Mouse (Mus musculus) frontal cortex, adult 2 months (tissue): ENCODE measurements around the gene Olfr273. TPM values are rescaled to one million over a fixed set of nuclear protein-coding genes. Genes with fewer than 3 reads are reported as not detected.
A peak's percentile ranks its signal among the peaks of the same experiment; 100 is the strongest.
"Not testable (repeated sequence)": the region's sequence is repeated elsewhere in the genome, so short reads cannot be mapped to it uniquely, and the experiment has no call there.

Source experiments
- DNase-seq, 2 experiments: peaks; one replicate each; pipeline ENCODE4 v3.0.0; 2022; ENCODE audit warnings: low spot score in 1 of 2; ENCODE audit errors: extremely low spot score in 1 of 2
- polyA plus RNA-seq: library from polyadenylated mRNA; depleted of rRNA; stranded (reverse); fragments of >200 nt; gene quantifications from 2 replicates; pipeline ENCODE4 v1.2.3, GENCODE M21; 2012; rRNA removed

Gene Olfr273
- polyA plus RNA-seq: 0.02 TPM in 1 of 2 replicates, not detected in the other

DNA sequence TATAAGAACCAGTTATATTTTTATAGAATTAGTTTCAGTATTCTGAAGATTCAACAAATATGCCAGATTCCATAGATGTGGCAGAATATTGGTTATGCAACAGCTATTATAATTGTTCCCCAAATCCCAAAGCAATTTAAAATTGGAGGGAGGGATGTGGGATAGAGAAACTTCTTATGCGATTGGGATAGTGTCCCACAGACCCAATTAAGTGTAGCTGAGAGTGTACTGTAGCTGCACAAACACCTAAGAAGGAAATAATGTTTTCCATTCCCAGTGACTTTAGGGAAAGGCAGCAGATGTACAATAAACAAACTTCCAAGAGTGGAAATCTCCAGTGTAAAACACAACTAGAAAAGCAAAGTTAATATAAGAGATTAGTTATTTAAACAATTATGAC is at the start of gene Olfr273:
TSS of gene Olfr273 (minus strand) at position 101 of the 400 bp plus-strand sequence.
- no peak for DNase-seq

DNA sequence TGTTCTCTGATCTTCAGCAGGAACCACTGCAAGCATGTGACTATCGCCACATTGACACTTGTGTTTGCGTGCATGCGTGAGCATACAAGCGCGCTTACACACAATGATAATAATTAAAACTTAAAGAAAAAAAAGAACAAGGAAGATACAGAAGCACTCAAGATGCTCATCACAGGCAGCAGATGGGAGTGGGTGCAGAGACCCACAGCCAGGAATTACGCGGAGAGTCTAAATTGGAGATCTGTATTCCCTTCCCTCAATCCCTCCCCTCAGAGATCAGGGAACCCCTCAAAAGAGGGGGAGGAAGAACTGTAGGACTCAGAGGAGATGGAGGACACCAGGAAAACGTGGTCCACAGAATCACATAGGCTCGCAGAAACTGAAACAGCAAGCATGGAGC is 5.1 kb upstream of the Olfr273 start:
- DNase-seq: peak in 1 of 2 experiments; percentile 5

DNA sequence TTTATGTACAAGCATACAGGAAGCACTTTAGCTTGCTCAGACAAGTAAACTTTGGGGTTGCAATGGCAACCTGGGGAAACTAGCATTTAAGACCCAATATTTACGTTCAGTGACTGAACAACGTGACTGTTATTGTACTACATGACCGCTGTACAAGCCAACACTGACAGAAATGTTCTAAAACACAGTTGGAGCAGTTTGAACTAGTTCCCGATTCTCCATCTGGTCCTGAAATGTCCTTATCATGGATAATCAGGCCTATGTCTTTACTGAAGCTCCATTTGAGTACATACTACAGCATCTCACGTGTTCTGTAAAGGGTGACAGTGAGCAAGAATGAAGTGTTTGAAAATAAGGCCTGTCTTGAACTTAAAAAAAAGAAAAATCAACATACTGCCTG is 9.4 kb downstream of the Olfr273 start:
- no peak for DNase-seq

DNA sequence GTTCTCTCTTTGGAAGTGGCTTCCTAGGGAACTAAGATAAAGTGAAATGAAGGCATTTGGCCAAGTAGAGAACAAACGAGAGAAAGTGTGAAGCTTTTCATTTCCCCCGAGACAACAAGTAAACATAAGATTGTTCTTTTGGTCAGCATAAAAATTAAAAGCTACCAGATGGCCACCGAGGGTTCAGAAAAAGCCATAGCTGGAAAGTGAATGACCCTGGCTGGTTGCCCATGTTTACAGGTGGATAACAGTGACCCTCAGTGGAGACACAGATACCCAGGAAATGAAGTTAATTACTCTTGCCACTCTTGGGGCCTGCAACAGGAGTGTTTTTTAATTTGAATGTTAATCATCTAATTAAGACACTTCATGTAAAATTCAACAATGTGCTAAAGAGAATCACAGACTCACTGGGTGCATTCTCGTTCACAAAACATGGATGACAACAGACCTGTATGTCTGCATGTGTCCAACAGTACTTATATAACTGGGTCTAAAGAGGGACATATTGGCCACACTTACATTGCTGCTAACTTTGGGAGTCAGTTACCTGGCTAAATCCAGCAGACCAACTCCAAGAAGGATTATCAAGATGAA is 9.9 kb downstream of the Olfr273 start:
- no peak for DNase-seq

DNA sequence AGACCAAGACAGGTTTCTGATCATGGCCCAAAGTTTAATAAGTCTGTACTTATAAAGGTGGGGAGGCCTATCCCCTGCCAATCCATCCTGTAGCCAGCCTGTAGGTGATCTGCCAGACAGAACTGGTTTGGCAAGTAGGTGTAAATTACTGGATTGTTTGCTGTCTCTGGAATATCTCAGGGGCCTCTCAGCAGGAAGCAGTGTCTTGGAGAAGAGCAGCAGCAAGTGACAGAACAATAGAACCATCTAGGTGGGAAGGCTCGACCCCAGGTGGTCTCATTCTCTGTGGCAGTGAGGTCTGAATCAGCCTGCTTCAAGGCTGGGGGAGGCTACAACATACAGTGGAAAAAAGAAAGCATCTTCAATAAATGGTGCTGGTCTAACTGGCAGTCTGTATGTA is 13.6 kb downstream of the Olfr273 start:
- DNase-seq: not testable (repeated sequence)

DNA sequence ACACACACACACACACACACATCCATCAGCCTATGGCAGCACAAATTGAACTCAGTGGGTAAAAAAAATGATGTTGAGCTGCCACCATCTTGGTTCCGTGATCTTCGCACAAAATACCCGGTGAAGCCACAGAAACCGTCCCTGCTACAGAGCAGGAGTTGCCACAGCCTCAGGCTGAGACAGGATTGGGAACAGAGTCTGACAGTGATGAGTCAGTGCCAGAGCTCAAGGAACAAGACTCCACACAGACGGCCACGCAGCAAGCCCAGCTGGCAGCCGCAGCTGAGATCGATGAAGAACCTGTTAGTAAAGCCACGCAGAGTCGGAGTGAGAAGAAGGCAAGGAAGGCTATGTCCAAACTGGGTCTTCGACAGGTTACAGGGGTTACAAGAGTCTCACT is 37.7 kb downstream of the Olfr273 start:
- DNase-seq: no peak

DNA sequence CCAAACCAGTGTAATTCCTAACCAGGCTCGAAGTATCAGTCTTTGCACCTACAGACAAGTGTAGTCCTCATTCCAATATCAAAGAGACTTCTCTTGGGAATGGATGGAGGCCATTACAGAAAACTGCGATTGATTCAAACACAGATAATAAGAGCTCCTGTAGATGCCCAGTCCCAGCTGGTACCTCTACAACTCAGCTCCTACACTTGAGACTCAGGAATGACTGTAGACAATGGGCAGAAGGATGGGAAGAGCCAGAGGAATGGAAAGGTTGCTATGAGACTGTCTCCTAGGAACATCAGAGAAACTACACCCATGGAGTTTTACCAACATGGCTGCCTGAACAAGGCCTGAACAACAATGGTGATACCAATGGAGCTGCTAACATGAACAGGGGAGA is 44.7 kb downstream of the Olfr273 start, which contains the start of gene Olfr275:
TSS of gene Olfr275 (plus strand) at position 301 of the 400 bp plus-strand sequence.
- no peak for DNase-seq

DNA sequence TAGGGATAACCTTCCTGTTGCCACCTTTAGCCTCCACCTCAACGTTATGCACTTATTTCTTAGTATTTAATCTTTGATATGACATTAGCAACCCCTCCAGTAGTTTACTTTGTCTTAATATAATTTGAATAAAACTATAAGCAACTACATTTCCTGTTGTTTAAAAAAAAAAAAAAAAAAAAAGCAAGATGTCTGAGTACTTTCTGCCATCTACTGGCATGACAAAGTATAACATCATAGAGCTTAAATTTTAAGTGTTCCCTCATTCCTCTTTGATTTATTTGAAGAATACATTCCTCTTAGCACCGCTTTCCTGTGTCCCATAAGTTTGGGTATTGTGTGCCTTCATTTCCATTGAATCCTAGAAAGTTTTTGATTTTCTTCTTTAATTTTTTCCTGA is 47.2 kb downstream of the Olfr273 start:
- DNase-seq: peak in 1 of 2 experiments; percentile 57

Other genes with a start within 250 kb of the Olfr273 start
- gene Olfr275, start 44.6 kb downstream of the Olfr273 start, polyA plus RNA-seq: not detected in 2 replicates
- not detected in 2 replicates for gene Olfr272, start 59.9 kb upstream of the Olfr273 start, polyA plus RNA-seq
- gene Olfr270, start 105.3 kb upstream of the Olfr273 start, polyA plus RNA-seq: not detected in 2 replicates
- not detected in 2 replicates for gene Nipsnap3a, start 130.0 kb upstream of the Olfr273 start, polyA plus RNA-seq
- 16.7 and 19.3 TPM in 2 replicates for gene Nipsnap3b, start 152.6 kb upstream of the Olfr273 start, polyA plus RNA-seq